Mouse (Mus musculus): ENCODE measurements around the gene A2ml1. TPM values are rescaled to one million over a fixed set of nuclear protein-coding genes. Genes with fewer than 3 reads are reported as not detected.

The A2ml1 gene
- polyA plus RNA-seq, 1 experiment from 2014 or later: 3.1 TPM

- H3K36me3 ChIP-seq (ENCODE audit: control insufficient read depth, insufficient read depth, low read length): no peaks in the 10 kb centered on the region
- H3K9me3 ChIP-seq (ENCODE audit: control insufficient read depth, low read length): no peaks in the 10 kb centered on the region
- peaks cover 2% of the 10 kb centered on the region; the same call in 1 of the 2 replicates for H3K4me1 ChIP-seq (ENCODE audit: control insufficient read depth, insufficient read depth, low read length)
- ATAC-seq: no peak; the same call in 1 of the 2 replicates
- H3K27me3 ChIP-seq (replicated peaks; ENCODE audit: control insufficient read depth, insufficient read depth, low read length): no peaks in the 10 kb centered on the region
- WGBS: 79% methylated on average over 9 of the region's 9 CpGs
- no peak overlapping the region for H3K9ac ChIP-seq (ENCODE audit: low read depth, low read length)
- no peak overlapping the region for H3K27ac ChIP-seq (ENCODE audit: low read length)
- H3K4me2 ChIP-seq (ENCODE audit: low read depth, low read length): no peak overlapping the region
- no peak overlapping the region for H3K4me3 ChIP-seq (ENCODE audit: low read length)
These were observed 48.7 kb downstream of the A2ml1 start for GRCm38 (mm10) chr6:128532701-128533100.

- Histone ChIP-seq H3K27me3 (replicated peaks; ENCODE audit: control insufficient read depth, insufficient read depth, low read length) (no peaks in the 10 kb centered on the region), H3K4me1 (ENCODE audit: control insufficient read depth, insufficient read depth, low read length) (peaks cover 2% of the 10 kb centered on the region; the same call in 1 of the 2 replicates), H3K9ac (ENCODE audit: low read depth, low read length) (no peak overlapping the region), H3K4me3 (ENCODE audit: low read length) (no peak overlapping the region), H3K27ac (ENCODE audit: low read length) (no peak overlapping the region), H3K4me2 (ENCODE audit: low read depth, low read length) (no peak overlapping the region), H3K36me3 (ENCODE audit: control insufficient read depth, insufficient read depth, low read length) (no peaks in the 10 kb centered on the region), H3K9me3 (ENCODE audit: control insufficient read depth, low read length) (peaks cover 4% of the 10 kb centered on the region)
- ATAC-seq: no peak
- WGBS: 65% methylated on average over 4 of the region's 4 CpGs
These were observed 52.9 kb downstream of the A2ml1 start for GRCm38 (mm10) chr6:128528491-128528890.

GRCm38 (mm10) chr6:128527110-128527509, 54.3 kb downstream of the A2ml1 start:
- Histone ChIP-seq H3K4me3 (ENCODE audit: low read length) (no peak overlapping the region), H3K9me3 (ENCODE audit: control insufficient read depth, low read length) (peaks cover 4% of the 10 kb centered on the region), H3K4me2 (ENCODE audit: low read depth, low read length) (no peak overlapping the region), H3K4me1 (ENCODE audit: control insufficient read depth, insufficient read depth, low read length) (peaks cover 2% of the 10 kb centered on the region; the same call in 1 of the 2 replicates), H3K27me3 (replicated peaks; ENCODE audit: control insufficient read depth, insufficient read depth, low read length) (no peaks in the 10 kb centered on the region), H3K27ac (ENCODE audit: low read length) (no peak overlapping the region), H3K9ac (ENCODE audit: low read depth, low read length) (no peak overlapping the region), H3K36me3 (ENCODE audit: control insufficient read depth, insufficient read depth, low read length) (no peaks in the 10 kb centered on the region)
- 56% methylated on average over 1 of the region's 1 CpGs for WGBS
- ATAC-seq: no peak

- H3K4me3 ChIP-seq (ENCODE audit: low read length): no peak within 1 kb of the TSS
- no peak within 1 kb of the TSS for H3K27ac ChIP-seq (ENCODE audit: low read length)
- peaks cover 4% of the 10 kb centered on the region for H3K9me3 ChIP-seq (ENCODE audit: control insufficient read depth, low read length)
- no peak within 1 kb of the TSS for H3K9ac ChIP-seq (ENCODE audit: low read depth, low read length)
- no peak within 1 kb of the TSS for H3K4me2 ChIP-seq (ENCODE audit: low read depth, low read length)
- H3K36me3 ChIP-seq (ENCODE audit: control insufficient read depth, insufficient read depth, low read length): no peaks in the 10 kb centered on the region
- H3K4me1 ChIP-seq (ENCODE audit: control insufficient read depth, insufficient read depth, low read length): peaks cover 2% of the 10 kb centered on the region; the same call in 1 of the 2 replicates
- WGBS: 78% methylated on average over 4 of the region's 4 CpGs
- no peak for ATAC-seq
- no peaks in the 10 kb centered on the region for H3K27me3 ChIP-seq (replicated peaks; ENCODE audit: control insufficient read depth, insufficient read depth, low read length)
These were observed 54.8 kb downstream of the A2ml1 start, which contains the start of gene Pzp for GRCm38 (mm10) chr6:128526601-128527000. Gene Pzp (minus strand): TSS chr6:128526720.

- no peak overlapping the region for H3K4me3 ChIP-seq (ENCODE audit: low read length)
- no peak for ATAC-seq
- H3K9ac ChIP-seq (ENCODE audit: low read depth, low read length): no peak overlapping the region
- H3K4me1 ChIP-seq (ENCODE audit: control insufficient read depth, insufficient read depth, low read length): peaks cover 2% of the 10 kb centered on the region; the same call in 1 of the 2 replicates
- no peak overlapping the region for H3K4me2 ChIP-seq (ENCODE audit: low read depth, low read length)
- WGBS: 89% methylated on average over 4 of the region's 4 CpGs
- no peak overlapping the region for H3K27ac ChIP-seq (ENCODE audit: low read length)
- H3K9me3 ChIP-seq (ENCODE audit: control insufficient read depth, low read length): peaks cover 4% of the 10 kb centered on the region
- H3K36me3 ChIP-seq (ENCODE audit: control insufficient read depth, insufficient read depth, low read length): no peaks in the 10 kb centered on the region
- no peaks in the 10 kb centered on the region for H3K27me3 ChIP-seq (replicated peaks; ENCODE audit: control insufficient read depth, insufficient read depth, low read length)
These were observed 55.6 kb downstream of the A2ml1 start for GRCm38 (mm10) chr6:128525801-128526200.

GRCm38 (mm10) chr6:128523360-128523759, 58.0 kb downstream of the A2ml1 start:
- no peak overlapping the region for H3K27ac ChIP-seq (ENCODE audit: low read length)
- H3K9ac ChIP-seq (ENCODE audit: low read depth, low read length): no peak overlapping the region
- peaks cover 4% of the 10 kb centered on the region for H3K9me3 ChIP-seq (ENCODE audit: control insufficient read depth, low read length)
- H3K36me3 ChIP-seq (ENCODE audit: control insufficient read depth, insufficient read depth, low read length): no peaks in the 10 kb centered on the region
- no peak overlapping the region for H3K4me2 ChIP-seq (ENCODE audit: low read depth, low read length)
- no peak for ATAC-seq
- no peaks in the 10 kb centered on the region for H3K27me3 ChIP-seq (replicated peaks; ENCODE audit: control insufficient read depth, insufficient read depth, low read length)
- H3K4me3 ChIP-seq (ENCODE audit: low read length): no peak overlapping the region
- no peaks in the 10 kb centered on the region for H3K4me1 ChIP-seq (ENCODE audit: control insufficient read depth, insufficient read depth, low read length)
- 81% methylated on average over 3 of the region's 3 CpGs for WGBS

GRCm38 (mm10) chr6:128519159-128519558, 62.2 kb downstream of the A2ml1 start:
- no peak overlapping the region for H3K4me2 ChIP-seq (ENCODE audit: low read depth, low read length)
- 88% methylated on average over 7 of the region's 7 CpGs for WGBS

GRCm38 (mm10) chr6:128505676-128506236, 75.7 kb downstream of the A2ml1 start:
- Histone ChIP-seq H3K4me2 (ENCODE audit: low read depth, low read length) (no peak overlapping the region), H3K9me3 (ENCODE audit: control insufficient read depth, low read length) (no peaks in the 10 kb centered on the region), H3K27me3 (replicated peaks; ENCODE audit: control insufficient read depth, insufficient read depth, low read length) (no peaks in the 10 kb centered on the region), H3K4me1 (ENCODE audit: control insufficient read depth, insufficient read depth, low read length) (no peaks in the 10 kb centered on the region), H3K9ac (ENCODE audit: low read depth, low read length) (no peak overlapping the region), H3K4me3 (ENCODE audit: low read length) (no peak overlapping the region), H3K36me3 (ENCODE audit: control insufficient read depth, insufficient read depth, low read length) (no peaks in the 10 kb centered on the region), H3K27ac (ENCODE audit: low read length) (no peak overlapping the region)
- 87% methylated on average over 2 of the region's 2 CpGs for WGBS
- ATAC-seq: no peak

More at GRCm38 (mm10) chr6:128519159-128519558, 62.2 kb downstream of the A2ml1 start:
- no peak for ATAC-seq
- Histone ChIP-seq H3K9ac (ENCODE audit: low read depth, low read length) (no peak overlapping the region), H3K27ac (ENCODE audit: low read length) (no peak overlapping the region), H3K4me1 (ENCODE audit: control insufficient read depth, insufficient read depth, low read length) (no peaks in the 10 kb centered on the region), H3K9me3 (ENCODE audit: control insufficient read depth, low read length) (no peaks in the 10 kb centered on the region), H3K36me3 (ENCODE audit: control insufficient read depth, insufficient read depth, low read length) (no peaks in the 10 kb centered on the region), H3K27me3 (replicated peaks; ENCODE audit: control insufficient read depth, insufficient read depth, low read length) (no peaks in the 10 kb centered on the region), H3K4me3 (ENCODE audit: low read length) (no peak overlapping the region)

- H3K27me3 ChIP-seq (replicated peaks; ENCODE audit: control insufficient read depth, insufficient read depth, low read length): no peaks in the 10 kb centered on the region
- 75% methylated on average over 5 of the region's 5 CpGs for WGBS
- no peaks in the 10 kb centered on the region for H3K9me3 ChIP-seq (ENCODE audit: control insufficient read depth, low read length)
- no peak for ATAC-seq
- H3K27ac ChIP-seq (ENCODE audit: low read length): no peak overlapping the region
- no peaks in the 10 kb centered on the region for H3K36me3 ChIP-seq (ENCODE audit: control insufficient read depth, insufficient read depth, low read length)
- H3K4me2 ChIP-seq (ENCODE audit: low read depth, low read length): no peak overlapping the region
- H3K4me1 ChIP-seq (ENCODE audit: control insufficient read depth, insufficient read depth, low read length): no peaks in the 10 kb centered on the region
- H3K4me3 ChIP-seq (ENCODE audit: low read length): no peak overlapping the region
- no peak overlapping the region for H3K9ac ChIP-seq (ENCODE audit: low read depth, low read length)
These were observed 76.7 kb downstream of the A2ml1 start for GRCm38 (mm10) chr6:128504743-128505142.

GRCm38 (mm10) chr6:128495346-128495745, 86.1 kb downstream of the A2ml1 start:
- ATAC-seq: no peak
- Histone ChIP-seq H3K9ac (ENCODE audit: low read depth, low read length) (no peak overlapping the region), H3K9me3 (ENCODE audit: control insufficient read depth, low read length) (no peaks in the 10 kb centered on the region), H3K36me3 (ENCODE audit: control insufficient read depth, insufficient read depth, low read length) (no peaks in the 10 kb centered on the region), H3K27me3 (replicated peaks; ENCODE audit: control insufficient read depth, insufficient read depth, low read length) (no peaks in the 10 kb centered on the region), H3K4me1 (ENCODE audit: control insufficient read depth, insufficient read depth, low read length) (no peaks in the 10 kb centered on the region), H3K27ac (ENCODE audit: low read length) (no peak overlapping the region), H3K4me3 (ENCODE audit: low read length) (no peak overlapping the region), H3K4me2 (ENCODE audit: low read depth, low read length) (no peak overlapping the region)
- 75% methylated on average over 1 of the region's 1 CpGs for WGBS

Data from intestine, embryonic 16.5 days (tissue).